Mouse (Mus musculus): Measurements from ENCODE around the gene Etnk2.

Etnk2 gene

DNA sequence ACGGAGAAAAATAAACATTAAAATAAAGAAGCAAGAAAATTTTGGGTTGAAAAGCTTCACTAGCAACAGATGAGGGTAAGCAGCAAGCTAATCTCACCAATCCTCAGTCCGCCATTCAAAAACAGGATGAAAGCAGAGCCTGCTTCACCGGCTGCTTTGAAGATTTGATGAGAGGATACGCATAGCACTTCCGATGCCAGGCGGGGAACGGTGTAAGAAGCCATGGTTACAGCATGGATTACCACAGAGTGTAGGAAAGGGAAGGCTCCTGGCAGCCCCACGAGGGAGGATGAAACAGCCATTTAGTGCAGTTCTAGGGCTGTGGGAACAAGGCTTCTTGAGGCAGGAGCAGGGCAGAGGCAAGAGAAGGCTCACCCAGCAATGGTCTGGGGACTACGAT, 11.6 kb upstream of the Etnk2 start:
- DNase-seq (ENCODE audit: low spot score): no peak

DNA sequence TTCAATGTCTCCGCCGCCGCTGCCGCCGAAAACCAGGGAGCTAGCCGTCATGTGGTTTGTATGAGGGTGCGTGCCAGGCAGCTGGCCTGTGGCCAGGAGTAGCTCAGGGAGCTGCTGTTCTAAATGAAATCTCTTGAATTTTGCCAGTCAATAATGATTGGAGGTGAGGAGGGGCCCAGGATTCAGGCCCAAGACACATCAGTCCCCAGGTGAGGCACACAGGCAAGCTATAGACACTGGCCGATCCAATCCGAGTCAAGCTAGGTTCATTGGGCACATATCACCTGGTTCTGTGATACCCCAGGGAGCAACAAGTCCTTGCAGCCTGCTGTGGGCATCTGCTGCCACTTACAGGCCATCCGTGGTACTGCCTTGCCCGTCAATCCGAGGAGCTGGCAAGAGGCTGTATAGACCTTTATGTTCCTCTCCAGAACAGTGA, 10.0 kb upstream of the Etnk2 start:
- DNase-seq (ENCODE audit: low spot score): peak; percentile 87

DNA sequence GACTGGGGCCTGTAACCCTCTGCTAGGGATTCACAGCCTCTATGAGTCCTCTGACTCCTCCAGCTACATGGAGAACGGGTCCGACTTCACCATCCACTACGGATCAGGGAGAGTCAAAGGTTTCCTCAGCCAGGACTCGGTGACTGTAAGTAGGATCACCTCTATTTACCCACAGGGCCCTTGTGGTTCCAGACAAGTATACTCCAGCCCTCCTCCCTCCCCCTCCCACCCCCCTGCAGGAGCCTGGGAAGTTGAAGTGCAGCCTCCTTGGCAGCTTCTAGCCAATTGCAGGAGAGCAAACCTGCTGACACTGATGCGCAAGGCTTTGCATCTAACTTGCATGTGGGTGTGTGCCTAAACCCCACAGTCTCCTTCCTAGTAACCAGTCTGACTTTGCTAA, 7.9 kb upstream of the Etnk2 start:
- no peak for DNase-seq (ENCODE audit: low spot score)

DNA sequence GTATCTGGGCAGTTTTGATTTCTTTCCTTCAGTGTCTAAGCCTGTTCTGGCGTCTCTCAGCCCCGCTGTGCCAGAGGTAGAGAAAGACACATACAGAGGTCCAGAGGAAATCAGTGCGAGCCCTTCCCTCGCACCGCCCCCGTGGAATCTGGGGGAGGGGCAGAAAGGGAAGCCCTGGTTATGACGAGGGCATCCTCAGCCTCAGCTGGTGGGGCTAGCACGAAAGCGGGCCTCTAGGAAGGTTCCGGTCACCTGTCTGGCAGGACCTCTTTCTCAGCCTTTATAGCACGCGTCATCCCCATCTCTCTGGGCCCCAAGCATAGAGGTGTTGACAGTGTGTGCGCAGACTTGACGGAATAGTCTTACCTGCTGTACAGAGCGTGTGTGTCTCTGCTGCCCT, 7.5 kb upstream of the Etnk2 start:
- no peak for DNase-seq (ENCODE audit: low spot score)

DNA sequence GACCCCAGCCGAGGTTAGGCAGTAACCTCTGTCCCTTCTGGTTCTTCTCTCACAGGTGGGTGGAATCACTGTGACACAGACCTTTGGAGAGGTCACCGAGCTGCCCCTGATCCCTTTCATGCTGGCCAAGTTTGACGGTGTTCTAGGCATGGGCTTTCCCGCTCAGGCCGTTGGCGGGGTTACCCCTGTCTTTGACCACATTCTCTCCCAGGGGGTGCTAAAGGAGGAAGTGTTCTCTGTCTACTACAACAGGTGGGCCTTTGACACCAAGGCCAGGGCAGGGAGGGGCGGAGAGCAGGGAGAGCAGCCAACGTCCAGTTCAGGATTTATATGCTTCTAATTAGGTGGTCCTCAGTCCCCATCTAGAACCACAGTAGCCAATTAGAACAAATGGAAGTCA, 7.0 kb upstream of the Etnk2 start:
- DNase-seq (ENCODE audit: low spot score): no peak

DNA sequence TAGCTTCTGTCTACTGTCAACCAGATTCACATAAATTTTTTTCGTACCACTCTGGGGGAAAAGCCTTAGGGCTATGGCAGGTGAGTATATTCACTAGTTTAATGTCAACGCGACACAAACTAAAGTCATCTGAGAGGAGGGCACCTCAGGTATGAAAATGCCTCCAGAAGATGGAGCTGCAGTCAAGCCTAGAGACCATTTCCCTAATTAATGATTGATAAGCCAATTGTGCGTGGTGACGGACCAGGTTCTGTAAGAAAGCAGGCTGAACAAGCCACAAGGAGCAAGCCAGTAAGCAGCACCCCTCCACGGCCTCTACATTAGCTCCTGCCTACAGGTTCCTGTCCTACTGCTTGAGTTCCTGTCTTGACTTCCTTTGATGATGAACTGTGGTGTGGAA, 2.4 kb upstream of the Etnk2 start:
- DNase-seq (ENCODE audit: low spot score): no peak

DNA sequence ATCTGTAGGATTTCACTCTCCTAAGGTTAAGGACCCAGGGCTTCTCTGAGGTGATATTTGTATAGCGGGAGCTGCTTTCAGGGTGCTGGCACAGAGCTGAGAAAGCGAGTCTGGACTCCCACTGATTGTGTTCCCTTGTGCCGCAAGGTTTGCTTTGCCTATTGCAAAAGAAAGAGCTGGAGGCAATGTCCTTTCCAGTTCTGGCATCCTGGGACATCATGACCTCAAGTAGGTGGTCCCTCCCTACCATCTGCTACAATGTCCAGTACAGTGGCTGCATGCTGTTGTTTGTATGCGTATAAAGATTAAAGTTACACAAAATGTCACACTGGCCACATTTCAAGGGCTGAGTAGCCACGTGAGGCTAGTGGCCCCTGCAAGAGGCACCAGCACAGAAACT, 1.3 kb upstream of the Etnk2 start:
- DNase-seq (ENCODE audit: low spot score): no peak

DNA sequence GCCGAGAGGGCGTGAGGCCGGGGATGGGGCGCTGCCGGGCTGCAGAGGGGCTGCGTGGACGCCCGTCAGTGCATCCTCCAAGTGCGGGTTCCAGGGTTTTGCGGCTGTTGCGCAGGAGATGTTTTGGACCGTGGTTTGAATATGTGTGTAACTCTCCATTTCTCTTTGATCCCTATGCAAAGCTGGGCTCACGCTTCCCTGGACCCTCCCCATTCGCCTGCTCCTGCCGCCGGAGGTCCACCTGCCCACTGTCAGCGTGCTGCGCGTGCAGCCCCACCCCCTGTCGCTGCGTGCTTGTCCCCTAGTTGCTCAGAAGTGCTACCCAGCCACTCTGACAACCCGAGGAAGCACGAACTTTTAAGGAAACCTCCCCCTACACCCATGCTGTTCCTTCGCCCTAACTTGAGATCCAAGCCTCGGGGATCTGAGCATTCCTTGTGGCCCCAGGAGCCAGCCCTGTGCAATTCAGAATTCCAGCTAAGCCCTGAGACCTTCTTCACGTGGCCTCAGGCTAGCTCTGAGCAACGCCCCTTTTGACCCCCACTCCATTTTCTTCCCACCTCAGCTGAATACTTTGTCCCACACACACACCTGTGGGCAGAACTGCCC, 754 bp downstream of the Etnk2 start:
- DNase-seq (ENCODE audit: low spot score): no peak

DNA sequence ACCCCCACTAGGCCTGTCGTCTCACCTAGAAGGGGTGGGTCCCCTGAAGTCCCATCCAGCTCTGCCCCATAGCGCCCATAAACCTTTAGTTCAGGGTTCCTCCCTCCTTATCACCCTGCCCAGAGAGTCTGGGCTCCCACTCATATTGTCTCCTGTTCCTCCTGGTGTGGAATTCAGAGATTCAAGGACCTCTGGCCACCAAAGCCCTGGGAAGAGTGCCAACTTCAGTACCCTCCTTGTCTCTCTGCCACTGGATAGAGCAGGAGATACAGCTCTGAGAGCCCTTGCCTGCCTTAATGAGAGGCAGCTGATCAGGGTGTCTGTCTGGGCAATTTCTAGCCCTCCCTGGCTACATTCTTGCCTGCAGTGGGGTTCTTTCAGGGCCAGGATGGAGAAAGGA, 1.5 kb downstream of the Etnk2 start:
- no peak for DNase-seq (ENCODE audit: low spot score)

DNA sequence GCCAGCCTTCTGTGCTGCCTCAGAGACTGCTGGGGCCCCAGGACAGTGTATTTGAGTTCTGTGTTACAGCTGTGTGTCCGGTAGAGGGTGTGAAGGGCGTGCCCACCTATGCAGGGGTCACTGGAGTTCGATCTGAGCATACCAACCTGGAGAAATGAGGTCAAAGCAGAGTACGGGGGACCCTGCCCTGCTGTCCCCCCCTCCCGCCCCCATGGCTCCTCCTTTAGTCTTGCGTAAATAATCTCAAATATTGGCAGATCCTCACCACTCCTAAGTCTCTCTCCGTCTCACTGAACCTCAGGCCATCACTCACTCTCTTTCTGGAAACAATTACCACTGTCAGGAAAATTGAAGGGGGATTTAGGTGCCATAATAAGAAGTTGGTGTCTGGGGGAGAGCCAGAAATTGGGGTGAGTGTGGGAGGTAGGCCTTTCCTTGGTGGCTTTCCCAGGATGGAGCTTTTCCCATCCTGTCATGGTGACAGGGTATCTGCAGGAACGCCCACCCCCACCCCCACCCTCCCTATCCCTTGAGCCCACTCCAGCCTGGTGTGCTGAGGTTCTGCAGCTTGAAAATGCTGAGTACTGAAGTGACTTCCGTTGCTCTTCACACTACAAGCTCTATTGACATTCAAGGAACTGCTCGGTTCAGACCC, 3.7 kb downstream of the Etnk2 start:
- no peak for DNase-seq (ENCODE audit: low spot score)

DNA sequence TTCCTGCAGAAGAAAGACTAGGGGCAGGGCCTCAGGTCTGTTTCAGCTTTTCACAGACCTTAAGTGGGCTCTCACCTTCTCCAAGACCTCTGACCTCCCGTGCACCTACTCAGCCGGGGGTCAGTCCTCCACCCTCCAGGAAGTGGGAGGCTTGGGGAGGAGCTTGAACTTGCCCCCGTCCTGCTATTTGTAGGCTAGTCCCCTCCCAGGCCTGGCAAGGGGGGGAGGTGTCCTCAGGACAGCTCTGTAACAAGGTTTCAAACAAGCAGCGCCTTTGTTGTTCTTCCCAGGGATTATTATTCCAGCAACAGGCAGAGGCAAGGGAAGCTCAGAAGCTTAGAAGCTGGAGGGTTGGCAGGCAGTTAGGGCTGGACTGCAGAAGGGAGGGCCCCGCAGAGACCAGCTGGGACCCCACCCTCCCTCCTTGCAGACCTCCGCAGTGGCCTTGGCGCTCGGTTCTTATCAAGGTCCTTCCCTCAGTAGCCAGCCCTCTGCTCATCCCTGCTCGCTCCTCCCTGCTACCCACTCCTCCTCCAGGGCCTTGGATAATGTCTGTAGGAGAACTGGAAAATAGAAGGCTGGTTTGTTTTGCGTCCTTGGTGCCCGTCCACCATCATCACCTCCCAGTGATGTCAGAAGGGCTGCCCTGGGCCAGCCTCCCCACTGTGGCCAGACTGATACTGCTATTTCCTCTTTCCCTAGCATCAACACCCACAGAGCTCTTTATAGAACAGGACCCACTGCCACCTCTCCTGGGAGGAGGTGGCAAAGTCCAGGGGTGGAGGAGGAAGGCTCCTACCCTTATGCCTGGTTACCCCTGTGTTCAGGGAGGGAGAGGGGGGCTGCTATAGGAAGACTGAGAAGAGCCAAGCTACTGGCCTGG, 4.5 kb downstream of the Etnk2 start:
- DNase-seq (ENCODE audit: low spot score): peak; percentile 79

DNA sequence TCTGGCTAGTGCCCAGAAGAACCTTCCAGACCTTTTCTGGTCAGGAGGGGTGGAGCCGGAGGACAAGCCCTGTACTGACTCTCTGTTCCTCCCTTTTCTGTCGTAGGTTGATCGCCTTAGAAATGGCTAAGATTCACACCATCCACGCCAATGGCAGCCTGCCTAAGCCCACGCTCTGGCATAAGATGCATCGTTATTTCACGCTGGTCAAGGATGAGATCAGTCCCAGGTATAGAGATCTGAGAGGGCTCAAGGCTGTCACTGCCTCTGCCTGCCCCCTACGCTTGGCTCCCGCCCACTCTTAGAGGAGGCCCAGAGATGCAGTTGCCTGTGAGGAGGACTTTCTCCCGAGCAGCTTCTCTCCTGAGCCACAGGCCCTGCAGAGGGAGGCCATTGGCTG, 5.3 kb downstream of the Etnk2 start:
- peak; percentile 74 for DNase-seq (ENCODE audit: low spot score)

DNA sequence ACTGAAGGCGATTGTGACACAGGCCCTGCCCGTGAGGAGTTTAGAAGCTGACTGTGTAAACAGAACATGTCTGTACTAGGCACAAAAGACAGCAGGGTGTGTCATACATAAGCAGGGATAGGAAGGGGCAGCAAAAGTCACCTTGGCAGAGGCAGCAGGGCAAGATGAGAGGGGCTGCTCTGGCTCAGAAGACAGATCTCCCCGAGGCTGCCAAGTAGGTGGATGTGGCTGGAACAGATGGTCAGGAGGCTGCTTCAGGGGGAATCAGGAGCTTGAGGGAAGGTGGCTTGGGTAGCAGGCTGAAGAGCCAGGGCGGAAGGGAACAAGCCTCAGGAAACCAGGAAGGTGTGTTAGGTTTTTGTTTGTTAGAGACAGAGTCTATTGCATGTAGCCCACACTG, 7.0 kb downstream of the Etnk2 start:
- no peak for DNase-seq (ENCODE audit: low spot score)

DNA sequence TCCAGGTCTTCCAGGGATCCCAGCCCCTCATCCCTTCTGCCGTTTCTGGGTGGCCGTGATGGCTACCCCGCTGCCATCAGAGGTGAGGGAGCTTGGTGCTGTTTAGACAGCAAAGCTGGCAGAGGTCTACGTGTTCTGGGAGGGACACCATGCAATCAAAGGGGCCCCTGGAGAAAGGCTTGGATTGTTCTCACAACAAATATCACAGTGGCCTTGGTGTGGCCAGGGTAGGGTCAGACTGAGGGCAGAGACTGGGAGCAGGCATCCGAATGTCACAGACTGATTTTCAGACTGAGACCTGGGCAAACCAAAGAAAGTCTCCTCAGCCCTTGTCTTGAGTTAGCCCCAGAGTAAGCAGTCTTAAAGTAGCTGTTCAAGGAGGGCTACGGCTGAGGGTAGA, 8.1 kb downstream of the Etnk2 start:
- DNase-seq (ENCODE audit: low spot score): no peak

DNA sequence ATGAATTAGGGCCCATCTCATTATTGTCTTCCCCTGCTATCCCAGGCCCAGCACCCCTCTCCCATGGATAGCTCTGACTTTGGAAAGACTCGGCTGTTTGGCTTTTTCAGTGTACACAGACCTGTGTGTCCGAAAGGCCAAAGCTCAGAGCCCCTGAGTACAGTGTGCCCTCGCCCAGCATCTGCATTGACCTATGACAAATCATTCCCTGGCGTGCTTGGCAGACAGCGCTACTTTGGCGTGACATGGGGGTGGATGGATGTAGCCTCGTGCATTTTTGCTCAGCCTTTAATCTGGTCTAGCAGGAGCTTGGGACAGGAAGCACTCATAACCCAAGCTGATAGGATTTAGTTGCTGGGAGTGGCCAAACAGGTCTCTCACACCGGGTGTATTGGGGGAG, 8.7 kb downstream of the Etnk2 start:
- no peak for DNase-seq (ENCODE audit: low spot score)

DNA sequence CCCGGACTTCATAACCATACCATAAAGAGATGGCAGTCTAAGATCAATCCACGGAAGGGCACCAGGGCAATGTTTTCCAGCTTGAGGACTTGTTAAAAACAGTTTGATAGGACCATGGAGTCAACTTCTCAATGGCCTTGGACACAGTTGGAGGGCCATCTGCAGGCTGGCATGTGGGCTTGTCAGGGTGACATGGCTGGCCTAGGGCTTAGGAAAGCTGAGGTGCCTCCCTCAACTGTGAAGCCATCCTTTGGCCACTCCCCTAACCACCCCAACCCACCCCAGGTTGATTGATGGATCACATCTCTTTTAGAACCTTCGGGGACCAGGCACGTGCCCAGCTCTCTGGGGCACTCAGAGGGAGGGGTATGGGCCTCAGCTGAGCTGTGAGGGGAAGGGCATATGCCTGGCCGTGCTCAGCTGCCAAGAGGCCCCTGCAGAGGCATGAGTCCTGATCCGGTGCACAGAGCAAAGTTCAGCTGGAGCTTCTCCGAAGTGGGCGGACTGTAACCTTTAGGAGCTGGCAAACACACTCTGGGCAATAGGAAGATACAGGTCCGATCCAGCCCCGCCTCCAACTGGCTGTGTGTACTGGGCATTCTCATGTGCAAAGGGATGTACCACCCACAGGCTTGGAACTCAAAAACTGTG, 12.4 kb downstream of the Etnk2 start:
- DNase-seq (ENCODE audit: low spot score): no peak

DNA sequence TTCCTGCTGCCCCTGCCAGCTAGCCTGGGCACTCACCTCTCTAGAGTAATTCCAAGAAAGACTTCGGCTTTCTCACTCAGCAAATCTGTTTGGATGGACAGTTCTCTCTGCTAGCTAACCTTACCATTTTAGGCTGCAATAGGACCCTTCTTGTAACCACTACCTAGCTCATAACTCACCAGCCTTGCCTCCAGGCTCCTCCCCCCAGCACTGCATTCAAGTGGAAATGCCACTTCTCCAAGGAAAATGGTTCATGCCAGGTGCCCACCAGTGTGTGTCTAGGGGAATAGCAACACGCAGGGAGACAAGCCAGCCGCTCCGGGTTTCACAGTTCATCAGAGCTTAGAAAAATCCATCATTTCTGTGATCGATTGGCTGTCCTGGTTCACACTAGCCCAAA, 14.2 kb downstream of the Etnk2 start:
- DNase-seq (ENCODE audit: low spot score): peak; percentile 43

DNA sequence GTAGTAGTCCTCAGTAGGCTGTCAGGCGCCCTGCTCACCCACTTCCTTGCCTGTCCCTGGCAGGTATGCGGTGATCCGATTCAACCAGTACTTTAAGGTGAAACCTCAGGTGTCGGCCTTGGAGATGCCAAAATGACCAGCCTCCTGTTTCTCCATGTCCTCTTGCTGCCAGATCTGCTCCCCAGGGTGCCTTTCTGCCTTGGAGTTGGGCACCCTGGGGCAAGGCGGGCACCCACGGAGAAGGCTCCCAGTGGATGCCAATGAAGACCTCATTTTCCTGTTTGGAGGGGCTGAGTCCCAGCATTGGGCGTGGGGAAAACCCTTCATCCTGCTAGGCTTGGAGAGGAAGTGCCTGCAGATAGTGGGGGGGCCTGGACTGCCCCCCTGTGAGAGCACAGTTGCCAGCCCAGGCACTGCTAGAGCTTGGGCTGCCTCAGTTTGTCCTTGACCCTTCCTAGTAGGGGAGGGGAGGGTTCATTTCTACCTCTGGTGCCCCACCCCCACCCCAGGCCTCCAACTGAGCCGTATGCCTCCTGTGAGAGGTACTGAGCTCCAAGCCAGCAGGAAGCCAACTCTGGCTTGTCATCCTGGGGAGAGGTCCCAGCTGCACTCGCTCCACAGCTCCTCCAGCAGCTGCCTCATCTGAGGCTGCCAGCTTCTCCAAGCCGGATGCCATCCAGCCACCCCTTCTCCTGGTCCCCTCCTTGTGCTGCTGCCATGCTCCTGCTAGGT, 16.0 kb downstream of the Etnk2 start:
- DNase-seq (ENCODE audit: low spot score): peak; percentile 59

DNA sequence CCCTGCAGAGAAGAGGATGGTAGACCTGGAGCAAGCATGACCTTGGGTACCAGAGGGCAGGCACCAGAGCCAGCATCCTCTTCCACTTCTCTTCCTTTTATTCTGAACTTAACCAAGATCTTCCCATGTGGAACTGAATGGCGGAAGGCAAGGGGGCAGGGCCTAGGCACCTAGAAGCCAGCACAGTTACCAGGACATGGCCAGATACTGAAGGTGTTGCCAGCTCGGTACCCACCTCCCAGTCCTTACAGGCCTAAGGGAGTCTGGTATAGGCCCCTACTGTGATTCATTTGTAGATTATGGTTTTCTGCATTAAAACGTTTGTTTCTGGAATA, 16.6 kb downstream of the Etnk2 start:
- no peak for DNase-seq (ENCODE audit: low spot score)

DNA sequence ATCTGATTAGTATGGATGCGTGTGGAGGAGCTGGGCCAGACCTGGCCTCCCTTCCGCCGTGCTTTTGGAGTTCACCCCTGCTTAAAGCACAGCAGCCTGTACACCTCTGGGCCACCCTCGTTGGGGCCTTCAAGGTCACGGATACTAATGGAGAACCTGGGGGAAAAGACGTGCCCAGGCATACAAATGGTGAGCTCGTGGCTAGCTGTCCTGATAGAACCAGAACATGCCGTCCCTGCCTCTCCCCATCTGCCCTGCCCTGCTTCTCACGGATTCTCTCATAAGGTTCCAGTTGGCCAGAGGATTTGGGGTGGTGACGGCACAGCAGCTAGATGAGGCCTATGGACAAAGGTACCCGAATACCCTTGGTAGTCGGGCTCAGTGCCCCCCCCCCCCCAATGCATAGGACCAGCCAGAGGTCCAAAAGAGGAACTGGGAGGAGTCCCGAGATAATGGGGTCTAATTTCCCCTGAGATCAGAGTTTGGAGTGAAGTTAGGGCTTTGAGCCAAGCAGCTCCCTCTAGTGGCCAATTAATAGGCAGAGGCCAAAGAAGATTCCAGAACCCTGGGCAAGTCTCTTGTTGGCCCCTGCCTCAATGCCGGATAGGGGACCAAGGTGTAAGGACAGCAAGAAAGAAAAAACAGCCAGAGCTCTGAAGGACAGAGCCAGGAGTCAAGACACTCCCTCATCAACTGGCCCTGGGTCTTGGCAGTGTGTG, 17.1 kb downstream of the Etnk2 start:
- peak; percentile 67 for DNase-seq (ENCODE audit: low spot score)

DNA sequence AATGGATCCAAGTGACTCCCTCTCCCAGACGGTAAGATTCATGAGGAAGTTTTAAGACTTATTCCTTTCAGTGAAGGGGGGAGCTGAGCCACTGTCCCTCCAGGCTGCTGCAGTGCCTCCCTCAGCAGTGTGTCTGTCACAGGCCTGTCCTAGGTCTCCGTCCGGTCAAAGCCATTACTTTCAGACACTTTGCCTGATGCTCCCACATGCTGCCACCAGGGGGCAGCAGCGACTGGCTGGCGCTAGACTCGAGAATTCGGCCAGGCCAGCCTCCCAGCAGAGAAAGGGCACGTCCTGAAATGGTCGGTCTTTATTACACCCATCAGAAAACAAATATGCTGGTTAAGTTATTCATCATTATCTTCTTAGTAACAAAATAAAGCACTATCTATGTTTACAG, 18.6 kb downstream of the Etnk2 start:
- peak; percentile 64 for DNase-seq (ENCODE audit: low spot score)

All from testis, postnatal 10 days (tissue).